Mouse (Mus musculus): ENCODE results near the gene Ebpl. TPM values are rescaled to one million over a fixed set of nuclear protein-coding genes. Genes with fewer than 3 reads are reported as not detected.

The Ebpl gene
- total RNA-seq (2021) = 1 to 10 TPM; 2.3 to 4.0 TPM
- long read RNA-seq, experiment 1, full-length matches to known transcripts = 34 of 34 reads
- long read RNA-seq, experiment 1, partial matches to known transcripts = 0 of 34 reads
- long read RNA-seq, experiment 1, other reads (novel, unspliced or antisense) = 0 of 34 reads
- long read RNA-seq, experiment 2, full-length matches to known transcripts = 13 of 13 reads
- long read RNA-seq, experiment 2, partial matches to known transcripts = 0 of 13 reads
- long read RNA-seq, experiment 2, other reads (novel, unspliced or antisense) = 0 of 13 reads

DNA sequence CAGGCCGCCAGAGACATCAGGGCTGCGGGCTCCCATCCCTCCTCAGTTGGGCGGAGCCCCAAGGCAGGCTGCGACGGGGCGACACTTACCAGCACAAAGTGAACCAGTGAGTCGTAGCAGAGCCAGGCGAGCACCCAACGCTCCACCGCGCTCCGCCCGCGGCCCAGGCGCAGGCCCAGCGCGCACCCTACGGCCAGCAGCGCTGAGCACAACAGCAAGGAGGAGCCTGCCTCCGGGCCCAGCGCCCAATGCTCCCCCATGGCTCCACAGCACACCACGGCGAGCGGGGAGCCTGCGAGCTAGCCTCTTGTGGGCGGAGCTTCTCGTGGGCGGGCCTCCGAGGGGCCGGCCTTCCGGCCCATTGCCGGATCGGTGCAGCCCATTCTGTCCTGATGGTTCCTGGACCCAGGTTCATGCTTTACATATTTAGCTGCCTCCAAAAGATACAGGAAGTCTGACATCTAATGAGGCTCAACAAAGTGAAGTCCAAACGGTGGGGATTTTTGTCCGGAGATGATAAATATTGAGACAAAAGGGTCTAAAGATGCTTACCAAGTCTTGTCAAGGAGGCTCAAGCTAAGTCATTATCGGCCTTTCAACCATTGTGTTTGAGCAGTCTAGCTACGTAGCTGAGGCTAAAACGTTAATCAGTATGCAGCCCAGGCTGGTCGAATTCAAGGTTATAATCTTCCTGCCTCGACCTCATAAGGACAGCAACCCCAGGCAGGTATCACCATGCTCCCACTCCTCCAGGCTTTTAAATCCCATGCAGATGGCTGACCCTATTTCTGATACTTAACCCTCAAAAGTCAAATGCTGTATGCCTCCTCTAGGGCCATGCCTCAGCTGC is at the start of gene Ebpl:
Gene Ebpl, minus strand, starts transcription at position 309 of the 850 bp plus-strand sequence.
- peak; percentile 96 to 98 for DNase-seq

DNA sequence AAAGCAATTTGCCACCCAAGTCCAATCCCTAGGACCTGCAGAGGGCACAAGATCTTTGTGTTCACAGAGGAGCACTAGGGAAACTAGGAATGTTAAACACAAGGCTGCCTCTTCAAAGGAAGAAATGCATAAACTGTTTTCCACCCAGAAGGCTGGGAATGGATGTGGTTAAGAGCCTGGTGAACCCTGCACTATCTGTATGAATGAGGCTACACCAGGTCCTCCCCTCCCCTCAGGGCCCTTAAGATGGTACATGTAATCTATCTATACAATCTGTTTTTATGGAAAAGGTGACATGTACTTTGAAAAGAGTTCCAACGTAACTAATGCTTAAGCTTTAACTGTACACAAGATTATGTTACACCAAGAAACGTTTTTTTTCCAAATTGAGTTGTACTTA is 49.8 kb upstream of the Ebpl start:
- no peak for DNase-seq

DNA sequence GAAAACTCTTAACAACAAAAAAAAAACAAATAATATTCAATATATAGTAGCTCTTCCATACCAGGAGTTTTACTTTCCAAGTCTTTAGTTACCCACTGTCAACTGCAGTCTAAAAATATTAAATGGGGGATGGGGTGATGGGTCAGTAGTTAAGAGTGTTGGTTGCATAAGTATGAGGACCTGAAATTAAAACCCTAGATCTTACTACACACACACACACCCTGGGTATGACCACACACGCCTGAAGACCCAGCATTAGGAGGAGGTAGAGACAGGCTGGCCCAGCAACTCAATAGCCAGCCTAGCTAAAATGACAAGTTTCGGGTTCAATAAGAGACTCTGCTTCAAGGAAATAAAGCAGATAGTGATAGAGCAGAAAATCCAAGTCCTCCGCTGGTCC is 46.8 kb upstream of the Ebpl start:
- DNase-seq = no peak

DNA sequence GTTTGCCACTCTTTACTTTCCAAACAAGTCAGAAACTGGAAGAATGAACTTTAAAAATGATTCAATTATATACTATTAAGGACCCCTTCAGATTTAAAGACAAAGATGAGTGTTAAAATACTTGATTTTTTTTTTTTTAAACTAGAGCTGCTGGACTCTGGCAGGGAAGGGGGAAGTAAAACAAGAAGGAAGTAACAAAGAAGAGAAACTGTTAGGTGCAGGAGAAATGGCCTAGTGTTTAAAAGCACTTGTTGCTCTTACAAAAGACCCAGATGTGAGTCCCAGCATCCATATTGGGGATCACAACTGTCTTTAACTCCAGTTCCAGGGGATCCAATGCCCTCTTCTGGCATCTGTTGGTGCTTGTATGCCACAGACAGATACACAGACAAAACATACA is 45.5 kb upstream of the Ebpl start:
- DNase-seq = no peak

DNA sequence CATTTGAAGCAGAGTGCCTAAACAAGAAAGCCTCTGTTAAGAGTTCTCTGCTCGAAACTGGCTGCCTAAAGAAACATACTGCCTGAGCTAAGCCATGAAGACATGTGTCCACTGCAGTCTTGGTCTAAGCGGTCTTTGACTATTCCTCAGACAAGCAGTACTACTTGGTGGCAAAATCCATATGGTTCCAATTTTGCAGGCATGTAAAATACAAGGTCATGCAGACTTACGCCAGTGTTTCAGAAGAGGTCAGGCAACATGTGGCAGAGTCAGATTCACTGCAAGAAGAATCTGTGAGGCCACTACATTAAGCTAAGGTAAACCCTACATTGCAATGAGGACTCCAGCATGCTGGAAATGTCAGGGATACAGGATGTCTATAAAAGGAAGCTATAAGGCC is 44.7 kb upstream of the Ebpl start:
- no peak for DNase-seq

DNA sequence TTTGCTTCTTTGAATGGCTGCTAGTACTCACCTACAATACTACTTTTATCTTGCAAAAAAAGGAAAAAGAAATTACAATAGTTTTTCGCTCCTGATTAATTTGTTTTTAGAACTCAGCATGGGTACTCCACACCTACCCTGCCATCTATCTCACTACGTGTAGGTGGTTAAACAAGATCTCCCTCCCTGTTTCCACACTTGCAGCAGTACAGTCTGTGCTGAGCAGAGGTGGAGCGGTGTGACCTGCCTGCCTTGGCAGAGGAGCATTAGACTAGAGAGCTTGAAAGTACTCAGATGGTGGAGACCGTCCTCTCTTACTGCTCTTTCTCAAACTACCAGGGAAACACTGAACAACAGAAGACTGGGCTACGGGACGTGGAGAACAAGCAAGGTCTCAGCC is 34.5 kb upstream of the Ebpl start:
- DNase-seq = no peak

DNA sequence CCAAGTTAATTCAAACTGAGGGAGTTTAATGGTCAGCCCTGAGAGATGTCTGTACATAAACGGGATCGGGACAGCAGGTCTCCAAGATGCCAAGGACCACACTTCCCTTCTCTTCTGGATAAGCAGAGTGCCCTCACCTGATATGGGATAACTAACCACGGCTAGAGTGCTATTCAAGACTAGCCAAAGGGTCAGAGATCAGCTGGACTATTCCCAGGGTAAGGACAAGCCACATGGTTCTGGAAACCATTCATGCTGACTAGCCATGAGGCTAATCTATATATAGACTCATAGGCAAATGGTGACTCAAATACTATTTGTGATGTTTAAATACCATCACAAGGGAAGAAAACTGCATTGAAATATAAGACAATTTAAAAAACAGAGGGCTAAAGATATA is 30.3 kb upstream of the Ebpl start:
- DNase-seq = no peak

DNA sequence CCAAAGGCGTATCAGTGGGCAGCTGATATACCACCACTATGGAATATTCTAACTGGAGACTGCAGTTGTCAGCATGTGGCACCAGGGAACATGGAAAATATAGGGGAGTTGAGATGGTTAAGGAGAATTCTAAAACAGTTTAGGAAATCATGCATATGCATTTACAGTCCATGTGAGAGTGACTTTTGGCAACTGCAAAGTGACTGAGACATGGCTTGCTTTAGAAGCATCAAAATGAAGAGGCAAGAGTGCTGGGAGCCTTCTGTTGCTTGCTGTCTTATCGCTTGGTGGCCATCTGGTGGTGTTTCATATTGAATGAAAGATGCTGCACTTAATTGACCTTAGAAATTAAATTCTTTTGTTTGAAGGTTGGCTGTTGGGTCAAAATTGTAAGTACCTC is 7.1 kb upstream of the Ebpl start:
- no peak for DNase-seq

DNA sequence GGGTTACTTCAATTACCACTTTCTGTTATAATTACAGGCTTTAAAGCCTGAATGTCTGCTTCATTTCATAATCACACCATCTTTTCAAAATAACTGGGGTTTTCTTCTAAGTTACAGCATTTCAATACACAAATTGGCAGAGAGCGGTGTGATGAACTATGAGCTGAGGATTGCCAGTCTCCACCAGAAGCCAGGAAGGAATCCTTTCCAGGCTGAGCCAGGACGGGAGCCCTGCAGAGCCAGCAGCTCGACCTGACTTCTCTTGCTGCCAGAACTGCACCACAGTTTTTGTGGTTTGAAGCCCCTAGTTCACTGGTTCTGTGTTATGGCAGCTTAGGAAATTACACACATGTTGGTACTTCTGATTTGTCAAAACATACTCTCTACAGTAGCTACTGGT is 4.4 kb upstream of the Ebpl start:
- DNase-seq = no peak

DNA sequence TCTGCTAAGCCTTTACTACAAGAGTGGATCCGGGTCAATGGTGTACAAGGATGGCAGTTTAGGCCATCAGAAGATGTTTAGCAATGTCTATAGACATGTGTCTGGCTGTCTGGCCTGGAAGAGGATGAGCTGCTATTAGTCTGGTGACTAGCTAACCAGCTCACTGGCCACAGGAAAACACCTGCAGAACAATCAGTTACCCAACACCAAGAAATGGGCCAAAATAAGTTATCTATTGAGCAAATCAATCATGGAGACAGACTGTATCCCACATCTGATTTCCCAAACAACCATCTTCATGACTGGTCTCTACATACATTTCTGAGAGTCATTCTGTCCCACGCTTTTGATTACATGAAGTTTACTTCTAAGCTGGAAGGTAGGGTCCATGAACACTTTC is 3.5 kb upstream of the Ebpl start:
- no peak for DNase-seq

DNA sequence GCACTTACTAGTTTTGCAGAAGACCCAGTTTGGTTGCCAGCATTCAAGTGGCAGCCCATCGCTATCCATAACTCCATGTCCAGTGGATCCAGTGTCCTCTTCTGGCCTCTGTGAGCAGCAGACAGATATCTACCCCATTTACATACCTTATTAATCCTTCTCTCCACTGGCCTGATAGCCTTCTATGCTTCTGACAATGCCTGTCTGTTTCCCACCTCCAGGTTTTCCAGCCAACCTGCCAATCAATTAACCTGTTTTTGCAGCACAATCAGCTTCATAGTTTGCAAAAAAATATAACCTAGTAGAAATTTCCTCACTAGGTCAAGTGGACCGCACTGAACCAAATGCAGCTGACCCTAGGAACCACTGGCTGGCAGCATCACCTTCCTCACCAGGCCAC is 2.0 kb upstream of the Ebpl start:
- no peak for DNase-seq

DNA sequence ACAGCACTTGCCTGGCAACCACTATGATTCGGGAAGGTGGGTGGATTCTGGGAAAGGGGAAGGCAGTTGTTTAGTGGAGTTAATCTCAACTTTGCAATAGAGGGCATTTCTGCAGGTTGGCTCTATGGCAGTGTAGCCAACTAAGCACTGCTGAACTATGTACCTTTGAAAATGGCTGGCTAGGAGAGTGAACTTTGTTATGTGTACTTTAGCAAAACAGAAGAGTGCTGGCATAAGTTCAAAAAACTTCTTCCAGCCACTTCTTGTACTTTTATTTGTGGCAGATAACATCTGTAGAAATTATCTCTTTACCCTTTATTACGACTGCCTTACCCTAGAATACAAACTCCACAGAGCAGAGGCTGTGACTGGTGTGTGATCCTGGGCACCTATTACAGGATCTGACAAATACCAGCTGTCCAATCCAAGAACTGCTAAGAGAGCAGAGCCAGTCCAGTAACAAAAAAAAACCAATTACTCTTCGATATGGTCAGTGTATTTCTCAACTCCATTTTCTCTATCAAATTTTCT is 807 bp upstream of the Ebpl start:
- no peak for DNase-seq

DNA sequence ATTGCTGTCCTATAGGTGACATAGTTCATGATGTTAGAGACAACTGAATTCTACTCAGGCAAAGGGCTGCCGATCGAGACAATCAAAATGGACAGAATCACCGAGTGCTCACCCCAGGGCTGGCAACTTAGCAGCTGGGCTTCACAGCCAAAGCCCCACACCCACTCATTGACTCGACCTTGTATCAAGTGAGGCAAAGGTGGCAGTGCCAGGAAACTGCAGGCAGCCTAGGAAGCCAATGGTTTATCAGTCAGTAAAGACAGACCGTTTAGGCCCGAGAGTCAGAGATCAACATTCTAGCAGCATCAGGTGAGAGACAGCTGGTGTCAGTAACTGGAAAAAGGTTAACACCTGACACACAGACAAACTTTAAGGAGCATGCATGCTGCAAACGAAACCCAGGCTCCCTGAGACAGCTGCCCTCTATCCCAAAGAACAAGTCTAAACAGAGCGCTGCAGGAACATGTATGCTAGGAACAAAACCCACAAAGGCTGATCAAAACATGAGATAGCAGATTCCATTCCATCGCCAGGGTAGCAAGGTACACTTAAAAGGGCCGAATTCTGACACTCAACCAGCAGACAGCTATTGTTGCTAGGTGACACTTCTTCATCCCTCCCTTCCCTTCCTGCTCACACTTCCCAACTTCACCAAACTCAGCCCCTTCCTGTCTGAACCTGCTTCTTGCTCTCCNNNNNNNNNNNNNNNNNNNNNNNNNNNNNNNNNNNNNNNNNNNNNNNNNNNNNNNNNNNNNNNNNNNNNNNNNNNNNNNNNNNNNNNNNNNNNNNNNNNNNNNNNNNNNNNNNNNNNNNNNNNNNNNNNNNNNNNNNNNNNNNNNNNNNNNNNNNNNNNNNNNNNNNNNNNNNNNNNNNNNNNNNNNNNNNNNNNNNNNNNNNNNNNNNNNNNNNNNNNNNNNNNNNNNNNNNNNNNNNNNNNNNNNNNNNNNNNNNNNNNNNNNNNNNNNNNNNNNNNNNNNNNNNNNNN is 5.7 kb downstream of the Ebpl start:
- peak in 1 of 2 experiments; percentile 16 for DNase-seq

DNA sequence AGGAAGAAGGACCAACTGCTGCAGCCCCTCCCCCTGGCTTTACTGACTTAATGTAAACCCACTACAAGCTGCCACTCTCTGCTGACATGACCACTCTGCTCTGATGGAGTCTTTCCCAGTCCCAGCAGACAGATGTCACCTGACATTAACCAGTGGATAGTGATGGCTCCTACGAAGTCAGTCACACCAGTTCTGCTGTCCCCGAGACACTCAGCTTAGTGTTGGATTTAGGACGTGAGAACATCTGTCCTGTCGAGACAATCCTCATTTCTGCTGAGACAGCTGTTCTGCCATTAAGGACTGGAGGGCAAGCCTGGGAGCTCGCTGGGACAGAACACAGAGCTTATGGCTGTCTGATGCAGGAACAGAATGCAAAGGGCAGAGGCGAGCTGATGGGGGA is 9.4 kb downstream of the Ebpl start:
- no peak for DNase-seq

DNA sequence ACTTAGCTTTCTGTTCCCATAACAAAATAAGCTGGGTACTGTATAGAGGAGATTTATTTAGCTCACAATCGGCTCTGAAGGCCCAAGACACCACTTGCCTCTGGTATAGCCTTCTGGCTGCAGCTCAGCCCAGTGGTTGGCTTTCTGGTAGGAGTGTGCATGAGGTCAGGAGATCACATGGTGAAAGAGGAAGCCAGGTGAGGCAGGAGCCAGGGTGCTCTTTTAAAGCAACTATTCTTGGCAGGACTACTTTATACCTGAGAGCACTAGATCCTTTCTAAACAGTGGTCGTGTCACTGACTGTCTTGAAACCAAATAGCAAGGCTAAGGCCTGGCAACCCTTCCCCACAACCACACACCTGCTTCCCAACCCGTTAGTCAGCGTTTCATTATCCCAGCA is 10.4 kb downstream of the Ebpl start:
- DNase-seq = no peak

DNA sequence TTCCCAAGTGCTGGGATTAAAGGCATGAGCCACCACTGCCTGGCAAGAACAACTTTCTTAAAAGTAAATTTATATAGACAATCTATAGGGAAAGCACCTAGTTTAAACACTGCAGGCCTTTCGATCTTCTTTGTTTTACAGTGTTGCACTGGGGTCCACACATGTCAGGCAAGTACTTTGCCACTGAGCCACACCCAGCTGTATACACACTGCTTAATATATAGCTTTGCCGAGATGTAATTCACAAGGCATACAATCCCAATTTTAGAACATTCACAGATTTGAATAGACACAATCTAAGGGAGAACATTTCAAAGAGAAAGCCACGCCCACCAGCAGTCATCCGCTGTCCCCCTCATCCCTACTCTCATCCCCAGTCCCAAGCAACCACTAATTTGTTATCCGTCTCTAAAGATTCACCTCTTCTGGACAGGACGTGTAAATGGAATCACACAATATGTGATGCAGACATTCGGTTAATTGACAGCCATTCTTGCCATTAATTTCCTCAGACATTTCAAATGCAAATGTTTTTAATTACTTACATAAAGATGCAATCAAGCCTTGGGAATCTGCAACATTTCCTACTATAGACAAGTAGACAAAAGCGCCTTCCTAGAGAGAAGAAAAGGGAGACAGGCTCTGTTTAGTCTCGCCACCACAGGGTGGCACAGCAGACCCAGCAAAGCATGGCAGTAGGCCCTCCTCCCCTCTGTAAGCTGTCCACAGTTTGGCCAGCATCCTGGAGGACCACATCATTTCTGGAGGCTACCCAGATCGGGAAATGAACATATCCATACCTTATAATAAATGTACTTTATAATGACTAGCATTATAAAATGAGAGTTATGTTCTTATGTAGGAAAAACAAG is 13.2 kb downstream of the Ebpl start:
- no peak for DNase-seq

DNA sequence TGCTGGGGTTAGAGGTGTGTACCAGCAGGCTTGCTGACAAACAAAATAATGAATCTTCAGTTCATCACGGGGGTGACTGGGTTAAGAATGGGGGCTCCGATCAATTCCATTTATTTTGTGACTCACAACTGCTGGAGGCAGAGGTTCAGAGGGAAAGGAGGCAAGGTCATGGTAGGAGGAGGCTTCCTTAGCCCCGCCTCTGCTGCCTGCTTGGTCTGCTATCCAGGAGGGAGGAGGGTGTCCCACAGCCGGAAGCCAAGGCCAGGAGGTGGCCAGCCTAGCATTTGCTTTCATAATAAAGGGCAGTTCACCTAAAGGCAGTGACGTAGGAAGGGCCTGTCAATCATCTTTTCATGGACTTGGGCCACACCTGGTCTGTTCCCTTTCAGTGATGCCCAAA is 15.6 kb downstream of the Ebpl start:
- DNase-seq = peak; percentile 56 to 60

DNA sequence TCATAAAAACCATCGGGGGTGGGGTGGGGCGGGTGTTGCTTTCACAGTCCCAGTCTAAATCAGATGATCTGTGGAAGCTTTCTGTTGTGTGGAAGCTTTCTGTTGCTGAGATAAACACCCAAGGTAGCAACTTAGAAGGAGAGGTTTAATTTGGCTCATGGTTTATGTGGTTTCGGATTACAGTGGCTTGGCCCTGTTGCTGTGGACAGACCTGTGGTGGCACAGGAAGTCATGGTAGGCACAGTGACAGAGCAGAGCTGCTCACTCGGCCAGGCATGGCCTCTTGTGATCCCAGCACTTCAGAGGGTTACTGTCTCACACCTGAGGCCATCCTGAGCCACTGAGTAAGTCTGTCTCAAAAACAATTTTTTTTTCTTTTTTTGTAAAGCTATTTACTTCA is 20.9 kb downstream of the Ebpl start:
- DNase-seq = no peak

DNA sequence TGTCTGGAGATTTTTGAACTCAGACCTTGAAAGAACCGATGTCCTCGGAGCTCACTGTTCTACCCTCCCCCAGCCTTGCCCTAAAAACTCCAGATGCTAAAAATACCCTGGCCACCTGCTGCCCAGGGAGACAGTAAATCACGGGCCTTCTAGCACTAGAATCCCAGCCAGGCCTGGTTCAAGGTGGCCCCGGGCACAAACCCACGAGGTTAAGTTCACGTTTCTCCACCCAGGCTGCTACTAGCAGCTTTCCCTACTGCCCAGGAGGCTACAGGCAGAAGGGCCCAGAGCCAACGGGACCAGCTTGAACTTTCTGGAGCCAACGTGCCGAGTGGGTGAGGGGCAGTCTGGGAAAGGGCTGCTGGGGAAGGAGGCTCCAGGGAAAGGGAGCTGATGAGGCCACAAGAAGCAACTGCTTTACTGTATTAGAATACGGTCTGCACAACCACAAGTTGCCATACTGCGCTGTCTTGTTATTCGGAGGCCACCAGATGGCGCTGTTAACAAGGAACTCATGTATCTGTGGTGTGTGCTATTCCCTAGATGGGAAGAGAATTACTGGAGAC is 29.2 kb downstream of the Ebpl start:
- peak; percentile 87 for DNase-seq

DNA sequence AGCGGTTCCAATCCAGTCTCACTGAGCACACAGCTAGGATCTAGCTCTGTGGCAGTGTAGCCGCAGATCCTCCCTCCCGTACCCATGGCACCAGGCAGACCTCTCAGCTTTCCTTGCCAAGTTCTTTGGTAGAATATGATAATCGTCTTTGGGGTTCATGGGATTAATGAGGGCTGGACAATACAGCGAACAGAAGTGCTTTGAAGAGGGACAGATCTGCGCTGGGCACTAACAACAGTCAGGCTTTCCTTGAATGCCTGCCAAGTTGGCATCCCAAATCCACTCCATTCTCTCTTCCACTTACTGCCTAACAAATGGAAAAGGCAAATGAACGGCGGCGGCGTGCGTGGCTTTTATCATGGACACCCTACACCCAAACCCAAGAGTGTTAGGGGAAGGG is 29.6 kb downstream of the Ebpl start:
- DNase-seq = peak; percentile 68
